Mouse (Mus musculus) liver, embryonic 16.5 days (tissue): ENCODE data around the gene 0610010K14Rik. TPM values are rescaled to one million over a fixed set of nuclear protein-coding genes. Genes with fewer than 3 reads are reported as not detected.

Experiments
- ATAC-seq: fragments of 200-750 bp; cut with Nextera tagmentation; 2 replicates; pipeline ENCODE4 v1.8.0; 2017; ENCODE audit warnings: low read depth, mild to moderate bottlenecking, moderate number of reproducible peaks, moderate library complexity
- H3K27ac ChIP-seq: fragments of 300-500 bp; sonication (generic); 2 replicates; pipeline ENCODE4 v1.5.1; 2014; ENCODE audit warnings: mild to moderate bottlenecking, low read length
- H3K27me3 ChIP-seq: fragments of 300-500 bp; sonication (generic); 2 replicates; pipeline ENCODE4 v1.6.1; 2014; ENCODE audit warnings: low read depth, low read length, mixed read lengths; ENCODE audit not compliant: control insufficient read depth, insufficient read depth
- H3K36me3 ChIP-seq: fragments of 300-500 bp; sonication (generic); 2 replicates; pipeline ENCODE4 v1.6.1; 2014; ENCODE audit warnings: mild to moderate bottlenecking; ENCODE audit not compliant: control insufficient read depth, insufficient read depth
- H3K4me1 ChIP-seq: fragments of 300-500 bp; sonication (generic); 2 replicates; pipeline ENCODE4 v1.6.1; 2014; ENCODE audit warnings: low read depth, low read length, mixed read lengths; ENCODE audit not compliant: control insufficient read depth
- H3K4me2 ChIP-seq: fragments of 300-500 bp; sonication (generic); 2 replicates; pipeline ENCODE4 v1.6.1; 2014; ENCODE audit warnings: low read depth, low read length, mixed read lengths
- H3K4me3 ChIP-seq: fragments of 300-500 bp; sonication (generic); 2 replicates; pipeline ENCODE4 v1.5.1; 2014; ENCODE audit warnings: low read depth, mild to moderate bottlenecking, low read length
- H3K9ac ChIP-seq: fragments of 300-500 bp; sonication (generic); 2 replicates; pipeline ENCODE4 v1.6.1; 2014; ENCODE audit warnings: low read depth, low read length
- H3K9me3 ChIP-seq: fragments of 300-500 bp; sonication (generic); replicated peaks from 2 replicates; pipeline ENCODE4 v1.6.1; 2016; ENCODE audit warnings: low read length; ENCODE audit not compliant: control insufficient read depth
- WGBS: fragments of 180-500 bp; shearing (Covaris S2); extraction: QIAGEN DNeasy Blood & Tissue Kit; methylation state at CpG from one replicate; pipeline ENCODE4 v1.1.7; 2014; ENCODE audit not compliant: insufficient replicate concordance; 5-methylcytosine and 5-hydroxymethylcytosine counted together
- microRNA counts: library from miRNA; unstranded; fragments of <30 nt; microRNA quantifications from one replicate; lab custom pipeline; 2016
- microRNA-seq: library from miRNA; unstranded; fragments of <30 nt; microRNA quantifications from one replicate; pipeline ENCODE4, GENCODE M21; 2016
- polyA plus RNA-seq: library from polyadenylated mRNA; unstranded; fragments of >200 nt; fragmentation: Nextera tagmentation; extraction: Ambion mirVana; gene quantifications from 2 replicates; pipeline ENCODE4 v1.2.1, GENCODE M21; 2015

0610010K14Rik gene
- polyA plus RNA-seq, 1 experiment from 2014 or later = 54.5 TPM

DNA sequence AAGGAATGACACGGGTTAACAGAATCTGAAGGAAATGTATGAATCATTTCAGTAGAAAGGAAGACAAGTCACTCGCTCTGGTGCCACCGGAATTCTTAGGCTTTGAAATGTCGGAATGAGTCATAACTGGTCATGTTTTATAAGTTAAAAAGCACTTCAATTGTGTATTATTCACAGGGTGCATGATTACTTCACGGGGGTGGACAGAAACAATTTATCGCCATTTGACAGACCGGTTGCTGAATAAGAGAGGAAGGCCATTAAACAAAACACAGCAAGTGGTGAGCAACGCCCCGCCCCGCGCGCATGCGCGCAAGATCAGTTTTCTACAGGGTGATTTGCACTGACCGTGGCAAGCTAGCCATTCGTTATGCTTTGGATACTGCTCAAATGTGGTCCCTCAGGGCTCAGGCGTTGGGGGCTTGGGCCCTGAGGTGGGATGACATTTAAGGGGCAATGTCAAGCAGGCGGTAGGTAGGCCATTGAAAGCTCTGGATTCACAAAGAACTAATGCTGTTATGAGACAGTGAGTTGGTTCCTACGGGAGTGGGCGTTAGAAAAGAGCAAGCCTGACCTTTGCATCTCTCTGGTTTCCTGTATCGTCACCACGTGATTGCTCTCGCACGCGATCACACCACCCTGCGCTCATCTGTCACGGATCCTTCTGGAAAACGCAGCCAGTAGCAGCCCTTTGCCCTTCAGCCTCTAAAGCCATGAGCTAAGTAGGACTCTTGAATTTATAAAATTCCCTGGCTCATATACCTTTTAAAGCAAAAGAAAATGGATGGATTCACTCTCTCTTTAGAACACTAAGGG, 48.2 kb downstream of the 0610010K14Rik start:
- 78% methylated on average over 28 of the region's 28 CpGs for WGBS
- Histone ChIP-seq H3K9me3 (no peaks in the 10 kb centered on the region), H3K9ac (no peak overlapping the region), H3K36me3 (no peaks in the 10 kb centered on the region), H3K4me2 (no peak overlapping the region), H3K27me3 (no peaks in the 10 kb centered on the region), H3K27ac (no peak overlapping the region), H3K4me1 (no peaks in the 10 kb centered on the region), H3K4me3 (no peak overlapping the region)
- no peak for ATAC-seq

MicroRNAs within 50 kb of the gene (microRNA counts, 519-probe panel; counts per million panel counts)
- microRNA mmu-miR-195 (lab: Ali Mortazavi, UCI) (60.7 counts per million), microRNA mmu-miR-497 (lab: Ali Mortazavi, UCI) (2,254 counts per million, percentile 43 among the panel's probes with 10 or more counts)

Small RNA genes lying within 50 kb of the gene (microRNA-seq; reads per million reads assigned to microRNA genes)
- gene Mir195a (302 reads per million, percentile 65 among the genes with 10 or more reads in this experiment), gene Mir497 (not detected), gene Mir497b (not detected)

Other genes starting within 250 kb of the 0610010K14Rik start
- gene Gabarap, start 246.8 kb downstream of the 0610010K14Rik start, polyA plus RNA-seq = 255 and 280 TPM in 2 replicates
- 17.5 and 18.2 TPM in 2 replicates for gene Phf23, start 242.1 kb downstream of the 0610010K14Rik start, polyA plus RNA-seq
- gene Dvl2, start 237.3 kb downstream of the 0610010K14Rik start, polyA plus RNA-seq = 4.4 and 5.1 TPM in 2 replicates
- 127 and 138 TPM in 2 replicates for gene Acadvl, start 222.5 kb downstream of the 0610010K14Rik start, polyA plus RNA-seq
- gene Dlg4, start 221.0 kb downstream of the 0610010K14Rik start, polyA plus RNA-seq = 0.40 and 0.53 TPM in 2 replicates
- gene Asgr1, start 183.8 kb downstream of the 0610010K14Rik start, polyA plus RNA-seq = 5.0 and 6.0 TPM in 2 replicates
- gene Asgr2, start 145.3 kb downstream of the 0610010K14Rik start, polyA plus RNA-seq = 12.9 and 13.1 TPM in 2 replicates
- 2.5 and 3.0 TPM in 2 replicates for gene Mgl2, start 107.6 kb downstream of the 0610010K14Rik start, polyA plus RNA-seq
- 0.63 and 0.64 TPM in 2 replicates for gene Clec10a, start 81.7 kb downstream of the 0610010K14Rik start, polyA plus RNA-seq
- 1.1 and 1.3 TPM in 2 replicates for gene Slc16a11, start 25.2 kb downstream of the 0610010K14Rik start, polyA plus RNA-seq
- 2.6 and 4.3 TPM in 2 replicates for gene Slc16a13, start 16.9 kb downstream of the 0610010K14Rik start, polyA plus RNA-seq
- 2.1 and 2.3 TPM in 2 replicates for gene Bcl6b, start 8.1 kb downstream of the 0610010K14Rik start, polyA plus RNA-seq
- 3.4 and 4.3 TPM in 2 replicates for gene Gm21988, start 1.9 kb upstream of the 0610010K14Rik start, polyA plus RNA-seq
- 146 and 159 TPM in 2 replicates for gene Rnasek, start 1.9 kb upstream of the 0610010K14Rik start, polyA plus RNA-seq
- 13.0 and 14.8 TPM in 2 replicates for gene Alox12, start 17.4 kb upstream of the 0610010K14Rik start, polyA plus RNA-seq
- gene Alox12e, start 84.7 kb upstream of the 0610010K14Rik start, polyA plus RNA-seq = 0.11 TPM in 1 of 2 replicates, not detected in the other
- 1.7 and 2.0 TPM in 2 replicates for gene Alox15, start 114.1 kb upstream of the 0610010K14Rik start, polyA plus RNA-seq
- 11.1 and 13.1 TPM in 2 replicates for gene Pelp1, start 172.1 kb upstream of the 0610010K14Rik start, polyA plus RNA-seq
- 15.0 and 15.8 TPM in 2 replicates for gene Arrb2, start 194.7 kb upstream of the 0610010K14Rik start, polyA plus RNA-seq
- 12.8 and 13.7 TPM in 2 replicates for gene Med11, start 214.0 kb upstream of the 0610010K14Rik start, polyA plus RNA-seq
- gene Zmynd15, start 221.5 kb upstream of the 0610010K14Rik start, polyA plus RNA-seq = 0.42 and 0.87 TPM in 2 replicates
- gene Cxcl16, start 222.1 kb upstream of the 0610010K14Rik start, polyA plus RNA-seq = 2.6 and 3.0 TPM in 2 replicates